Mouse (Mus musculus) heart, embryonic 11.5 days (tissue): ENCODE results near the gene Ltc4s. TPM values are rescaled to one million over a fixed set of nuclear protein-coding genes. Genes with fewer than 3 reads are reported as not detected.

ENCODE experiments used
- ATAC-seq: fragments of 200-750 bp; cut with Nextera tagmentation; replicated peaks from 2 replicates; pipeline ENCODE4 v1.8.0; 2017; ENCODE audit warnings: moderate library complexity; ENCODE audit not compliant: insufficient number of reproducible peaks, low FRiP score, low TSS enrichment
- H3K27ac ChIP-seq: fragments of 300-500 bp; sonication (generic); 2 replicates; pipeline ENCODE4 v1.5.1; 2014; ENCODE audit warnings: mild to moderate bottlenecking, low read depth, low read length
- H3K27me3 ChIP-seq: fragments of 300-500 bp; sonication (generic); 2 replicates; pipeline ENCODE4 v1.6.1; 2014; ENCODE audit warnings: mild to moderate bottlenecking, low read length, mixed read lengths; ENCODE audit not compliant: control insufficient read depth, insufficient read depth
- H3K36me3 ChIP-seq: fragments of 300-500 bp; sonication (generic); 2 replicates; pipeline ENCODE4 v1.6.1; 2014; ENCODE audit warnings: mild to moderate bottlenecking, low read length, moderate library complexity, mixed read lengths; ENCODE audit not compliant: control insufficient read depth, insufficient read depth
- H3K4me1 ChIP-seq: fragments of 300-500 bp; sonication (generic); 2 replicates; pipeline ENCODE4 v1.6.1; 2014; ENCODE audit warnings: low read length; ENCODE audit not compliant: control insufficient read depth, insufficient read depth
- H3K4me2 ChIP-seq: fragments of 300-500 bp; sonication (generic); 2 replicates; pipeline ENCODE4 v1.6.1; 2014; ENCODE audit warnings: mild to moderate bottlenecking, moderate library complexity
- H3K4me3 ChIP-seq: fragments of 300-500 bp; sonication (generic); 2 replicates; pipeline ENCODE4 v1.5.1; 2014; ENCODE audit warnings: low read depth, low read length
- H3K9ac ChIP-seq: fragments of 300-500 bp; sonication (generic); 2 replicates; pipeline ENCODE4 v1.6.1; 2014; ENCODE audit warnings: mild to moderate bottlenecking, low read depth, low read length, moderate library complexity
- H3K9me3 ChIP-seq: fragments of 300-500 bp; sonication (generic); replicated peaks from 2 replicates; pipeline ENCODE4 v1.6.1; 2016; ENCODE audit warnings: low read length; ENCODE audit not compliant: control insufficient read depth
- WGBS: fragments of 180-500 bp; shearing (Covaris S2); extraction: QIAGEN DNeasy Blood & Tissue Kit; methylation state at CpG from one replicate; pipeline ENCODE4 v1.1.7; 2014; ENCODE audit not compliant: insufficient replicate concordance; 5-methylcytosine and 5-hydroxymethylcytosine counted together
- microRNA-seq: library from miRNA; unstranded; fragments of <30 nt; microRNA quantifications from one replicate; pipeline ENCODE4, GENCODE M21; 2016; ENCODE audit warnings: borderline number of aligned reads
- polyA plus RNA-seq: library from polyadenylated mRNA; unstranded; fragments of >200 nt; fragmentation: Nextera tagmentation; extraction: Ambion mirVana; gene quantifications from 2 replicates; pipeline ENCODE4 v1.2.1, GENCODE M21; 2014

Gene Ltc4s
- polyA plus RNA-seq, 1 experiment from 2014 or later: 0.74 TPM

DNA sequence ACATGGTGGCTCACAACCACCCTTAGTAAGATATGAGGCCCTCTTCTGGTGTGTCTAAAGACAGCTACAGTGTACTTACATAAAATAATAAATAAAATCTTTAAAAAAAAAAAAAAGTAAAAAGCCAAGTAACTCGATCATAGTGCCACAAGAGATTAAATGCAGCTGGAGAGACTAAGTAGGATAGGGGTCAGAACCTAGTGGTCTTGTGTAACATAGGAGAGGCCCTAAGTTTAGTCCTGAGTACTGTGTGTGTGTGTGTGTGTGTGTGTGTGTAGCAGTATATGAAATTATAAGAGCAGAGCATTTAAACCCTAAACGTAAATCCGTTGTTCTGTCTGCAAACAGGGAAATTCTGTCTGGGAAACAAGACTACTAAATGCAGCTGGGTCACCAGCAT is 46.1 kb downstream of the Ltc4s start:
- Histone ChIP-seq H3K4me1 (no peaks in the 10 kb centered on the region), H3K9ac (no peak overlapping the region), H3K9me3 (no peaks in the 10 kb centered on the region), H3K27me3 (no peaks in the 10 kb centered on the region), H3K27ac (no peak overlapping the region), H3K4me2 (no peak overlapping the region), H3K36me3 (no peaks in the 10 kb centered on the region), H3K4me3 (no peak overlapping the region)
- ATAC-seq: no peak
- 87% methylated on average over 3 of the region's 3 CpGs for WGBS

DNA sequence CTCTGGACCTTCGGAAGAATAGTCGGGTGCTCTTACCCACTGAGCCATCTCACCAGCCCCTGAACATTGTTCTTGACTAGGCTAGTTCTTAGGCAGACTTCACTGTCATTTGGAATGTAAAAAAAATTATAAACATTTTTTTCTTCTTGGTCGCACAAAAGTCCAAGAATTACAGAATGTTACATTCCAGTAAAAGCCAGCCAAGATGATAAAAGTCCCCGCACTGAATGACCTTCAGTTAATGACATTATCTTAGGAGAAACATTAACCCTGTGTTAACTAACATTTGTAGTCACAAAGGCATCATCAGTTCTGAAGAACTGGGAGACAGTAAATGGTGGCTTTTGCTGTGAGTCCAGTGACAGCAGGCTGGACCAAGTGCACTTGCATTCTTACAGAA is 48.1 kb downstream of the Ltc4s start:
- Histone ChIP-seq H3K4me2 (no peak overlapping the region), H3K4me1 (no peaks in the 10 kb centered on the region), H3K9ac (no peak overlapping the region), H3K9me3 (no peaks in the 10 kb centered on the region), H3K4me3 (no peak overlapping the region), H3K27me3 (no peaks in the 10 kb centered on the region), H3K27ac (no peak overlapping the region), H3K36me3 (no peaks in the 10 kb centered on the region)
- no peak for ATAC-seq
- WGBS: 65% methylated on average over 4 of the region's 4 CpGs

- no peaks in the 10 kb centered on the region for H3K9me3 ChIP-seq
- H3K4me3 ChIP-seq: no peak overlapping the region
- no peaks in the 10 kb centered on the region for H3K27me3 ChIP-seq
- 73% methylated on average over 7 of the region's 7 CpGs for WGBS
- no peak overlapping the region for H3K27ac ChIP-seq
- H3K9ac ChIP-seq: no peak overlapping the region
- 0 out of 2 replicates have a peak, but pooled peaks cover 7% of the 10 kb centered on the region for H3K4me1 ChIP-seq
- no peak overlapping the region for H3K4me2 ChIP-seq
- H3K36me3 ChIP-seq: no peaks in the 10 kb centered on the region
- no peak for ATAC-seq
Observed at GRCm38 (mm10) chr11:50188682-50189081, 49.7 kb downstream of the Ltc4s start.

Small RNAs within 50 kb of the gene (microRNA-seq; reads per million reads assigned to microRNA genes)
- 0.20 reads per million for gene Mir6919

Other genes starting within 250 kb of the Ltc4s start
- 30.3 and 35.2 TPM in 2 replicates for gene Rnf130, start 213.3 kb downstream of the Ltc4s start, polyA plus RNA-seq
- gene Tbc1d9b, start 107.2 kb downstream of the Ltc4s start, polyA plus RNA-seq: 20.7 and 27.3 TPM in 2 replicates
- gene Mrnip, start 64.2 kb downstream of the Ltc4s start, polyA plus RNA-seq: 15.3 and 17.6 TPM in 2 replicates
- gene Sqstm1, start 27.8 kb downstream of the Ltc4s start, polyA plus RNA-seq: 159 and 197 TPM in 2 replicates
- 14.2 and 14.4 TPM in 2 replicates for gene Mgat4b, start 27.7 kb downstream of the Ltc4s start, polyA plus RNA-seq
- 5.5 and 5.9 TPM in 2 replicates for gene Maml1, start 53.7 kb upstream of the Ltc4s start, polyA plus RNA-seq
- gene Canx, start 87.1 kb upstream of the Ltc4s start, polyA plus RNA-seq: 221 and 236 TPM in 2 replicates
- gene Cby3, start 115.8 kb upstream of the Ltc4s start, polyA plus RNA-seq: not detected in 2 replicates
- 320 and 342 TPM in 2 replicates for gene Hnrnph1, start 138.4 kb upstream of the Ltc4s start, polyA plus RNA-seq
- 19.5 and 20.0 TPM in 2 replicates for gene Rufy1, start 192.5 kb upstream of the Ltc4s start, polyA plus RNA-seq